Comparison of ENCODE assay signal across 18 mouse cellular contexts in genomic region chr4:105198696-105199095, GRCm38 (mm10). TPM values are rescaled to one million over a fixed set of nuclear protein-coding genes. Genes with fewer than 3 reads are reported as not detected.
DNase-seq lines count a peak whose midpoint lies in the region; TF ChIP-seq lines count a peak whose summit lies in the region.
"Had no signal": no experiment of that assay in that cellular context is flagged by ENCODE, and none has a peak within 500 bp of the region (broad histone marks: within the 10 kb centered on the region; RNA-seq: fewer than 3 reads in every experiment).

No protein-coding gene starts in this region.

- H3K4me3 ChIP-seq in gastrocnemius, adult 2 months, result peak overlapping the region; percentile 13; the same call in 1 of the 2 replicates
- H3K4me3 ChIP-seq: embryonic facial prominence, embryonic 12.5 days; forebrain, embryonic 13.5 days; heart, adult 2 months; heart, embryonic 15.5 days; hindbrain, embryonic 10.5 days; intestine, embryonic 15.5 days had no signal

- no peak for TF ChIP-seq CTCF in gastrocnemius, adult 2 months (IDR thresholded peaks at IDR 0.05)

- DNase-seq in adrenal gland, adult 8-10 months, result peak; percentile 86
- no peak for DNase-seq in adrenal gland, adult 18-20 months (ENCODE audit: low spot score in 2 of 2)
- DNase-seq in gastrocnemius, adult 2 months, result no peak
- no peak for DNase-seq in gastrocnemius, postnatal 36 days
- DNase-seq in adrenal gland, postnatal 14 days, result peak; percentile 84
- DNase-seq in gastrocnemius, postnatal 4 days (ENCODE audit: low spot score in 2 of 2), result no peak
- no peak for DNase-seq in thymus, postnatal 4 days
- DNase-seq: cerebellum, adult 18-20 months; cerebellum, postnatal 25 days; kidney, adult 18-20 months had no signal

- peak overlapping the region; percentile 29 for H3K27ac ChIP-seq in gastrocnemius, adult 2 months
- H3K27ac ChIP-seq: embryonic facial prominence, embryonic 12.5 days; forebrain, embryonic 13.5 days; heart, adult 2 months; heart, embryonic 15.5 days; hindbrain, embryonic 10.5 days; hindbrain, embryonic 14.5 days; intestine, embryonic 15.5 days had no signal

- intact Hi-C loops in gastrocnemius, adult 2 months (cut with DNase I), result no loop called here
- intact Hi-C loops in gastrocnemius, postnatal 36 days (cut with DNase I), result no loop called here

RNA-seq across cellular contexts. Expression of gene Plpp3, which starts 41.5 kb away (rescaled TPM):
- 100 to 1,000 TPM; 211 to 349 (median 255) TPM for total RNA-seq in adrenal gland, adult 8-10 months (2022)
- total RNA-seq in adrenal gland, adult 18-20 months (2021), result 100 to 1,000 TPM; 234 to 351 TPM
- 10 to 100 TPM; 45.8 to 69.1 TPM for total RNA-seq in gastrocnemius, adult 2 months (2021)
- total RNA-seq in gastrocnemius, postnatal 36 days (2021), result 10 to 100 TPM; 43.9 to 45.4 TPM
- total RNA-seq in adrenal gland, postnatal 14 days (2021), result 190 and 195 TPM in 2 replicates
- total RNA-seq in gastrocnemius, postnatal 4 days (2021), result 100 to 1,000 TPM; 116 to 119 TPM
- total RNA-seq: MEL had no signal

Comparison
In these comparisons a context has a peak if more than half of its experiments do, and no peak if none do; other contexts are left out.
1. DNase-seq: peak in adrenal gland, adult 8-10 months (single experiment) and adrenal gland, postnatal 14 days (single experiment); none in adrenal gland, adult 18-20 months (0 of 2), gastrocnemius, adult 2 months (single experiment), gastrocnemius, postnatal 36 days (0 of 2), gastrocnemius, postnatal 4 days (0 of 2) and thymus, postnatal 4 days (single experiment).